Mouse (Mus musculus) hindbrain, embryonic 14.5 days (tissue): ENCODE results near the gene Ifit2. TPM values are rescaled to one million over a fixed set of nuclear protein-coding genes. Genes with fewer than 3 reads are reported as not detected.
"Not testable (repeated sequence)": the region's sequence is repeated elsewhere in the genome, so short reads cannot be mapped to it uniquely, and the experiment has no call there.

Experiments
- ATAC-seq: fragments of 200-750 bp; cut with Nextera tagmentation; 2 replicates; pipeline ENCODE4 v1.8.0; 2017; ENCODE audit warnings: moderate number of reproducible peaks, mild to moderate bottlenecking, moderate TSS enrichment, moderate library complexity; ENCODE audit not compliant: low FRiP score
- DNase-seq: peaks from one replicate; pipeline ENCODE4 v3.0.0-alpha.2; 2015; ENCODE audit warnings: low spot score
- H3K27ac ChIP-seq: fragments of 300-500 bp; sonication (generic); 2 replicates; pipeline ENCODE4 v1.5.1; 2014; ENCODE audit warnings: mild to moderate bottlenecking, moderate library complexity
- H3K27me3 ChIP-seq: fragments of 300-500 bp; sonication (generic); 2 replicates; pipeline ENCODE4 v1.6.1; 2014; ENCODE audit warnings: mild to moderate bottlenecking, low read length, mixed read lengths; ENCODE audit not compliant: control insufficient read depth, insufficient read depth
- H3K36me3 ChIP-seq: fragments of 300-500 bp; sonication (generic); replicated peaks from 2 replicates; pipeline ENCODE4 v1.6.1; 2014; ENCODE audit not compliant: control insufficient read depth, insufficient read depth
- H3K4me1 ChIP-seq: fragments of 300-500 bp; sonication (generic); replicated peaks from 2 replicates; pipeline ENCODE4 v1.6.1; 2014; ENCODE audit warnings: antibody characterized with exemption, low read length, mixed read lengths; ENCODE audit not compliant: control insufficient read depth, insufficient read depth
- H3K4me2 ChIP-seq: fragments of 300-500 bp; sonication (generic); replicated peaks from 2 replicates; pipeline ENCODE4 v1.6.1; 2014; ENCODE audit warnings: mild to moderate bottlenecking, moderate library complexity
- H3K4me3 ChIP-seq: fragments of 300-500 bp; sonication (generic); replicated peaks from 2 replicates; pipeline ENCODE4 v1.5.1; 2014; ENCODE audit warnings: mild to moderate bottlenecking, low read length
- H3K9ac ChIP-seq: fragments of 300-500 bp; sonication (generic); 2 replicates; pipeline ENCODE4 v1.6.1; 2014
- H3K9me3 ChIP-seq: fragments of 300-500 bp; sonication (generic); 2 replicates; pipeline ENCODE4 v1.6.1; 2016; ENCODE audit warnings: low read length; ENCODE audit not compliant: control insufficient read depth
- WGBS: fragments of 180-500 bp; shearing (Covaris S2); extraction: QIAGEN DNeasy Blood & Tissue Kit; methylation state at CpG from one replicate; pipeline ENCODE4 v1.1.7; 2014; 5-methylcytosine and 5-hydroxymethylcytosine counted together
- polyA plus RNA-seq: library from polyadenylated mRNA; unstranded; fragments of >200 nt; fragmentation: Nextera tagmentation; extraction: Ambion mirVana; gene quantifications from 2 replicates; pipeline ENCODE4 v1.2.1, GENCODE M21; 2014

Ifit2 gene
- polyA plus RNA-seq, 1 experiment from 2014 or later = 5.8 TPM

DNA sequence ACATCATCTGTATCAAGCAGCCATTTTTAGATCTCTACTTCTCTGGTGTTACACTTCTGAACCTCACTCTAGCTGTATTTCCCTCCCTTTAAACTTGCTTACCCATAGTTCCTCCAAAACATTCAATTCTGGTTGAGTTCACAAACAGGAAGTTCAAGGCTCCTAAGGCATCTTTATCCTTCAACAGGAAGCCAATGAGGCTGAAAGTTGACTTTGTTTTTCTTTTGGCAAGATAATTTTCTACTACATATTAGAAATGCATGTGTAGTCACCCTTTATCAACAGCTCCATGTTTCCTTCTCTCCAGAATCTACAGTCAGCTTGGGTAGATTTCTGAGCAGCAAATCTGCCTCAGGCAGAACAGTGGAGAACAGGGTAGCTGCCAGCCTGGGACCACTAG lies 12.1 kb downstream of the Ifit2 start:
- no peak for DNase-seq
- Histone ChIP-seq H3K9ac (no peak overlapping the region), H3K9me3 (no peaks in the 10 kb centered on the region), H3K4me2 (no peak overlapping the region), H3K27me3 (no peaks in the 10 kb centered on the region), H3K4me1 (no peaks in the 10 kb centered on the region), H3K27ac (no peak overlapping the region), H3K4me3 (no peak overlapping the region), H3K36me3 (no peaks in the 10 kb centered on the region)
- ATAC-seq = no peak

DNA sequence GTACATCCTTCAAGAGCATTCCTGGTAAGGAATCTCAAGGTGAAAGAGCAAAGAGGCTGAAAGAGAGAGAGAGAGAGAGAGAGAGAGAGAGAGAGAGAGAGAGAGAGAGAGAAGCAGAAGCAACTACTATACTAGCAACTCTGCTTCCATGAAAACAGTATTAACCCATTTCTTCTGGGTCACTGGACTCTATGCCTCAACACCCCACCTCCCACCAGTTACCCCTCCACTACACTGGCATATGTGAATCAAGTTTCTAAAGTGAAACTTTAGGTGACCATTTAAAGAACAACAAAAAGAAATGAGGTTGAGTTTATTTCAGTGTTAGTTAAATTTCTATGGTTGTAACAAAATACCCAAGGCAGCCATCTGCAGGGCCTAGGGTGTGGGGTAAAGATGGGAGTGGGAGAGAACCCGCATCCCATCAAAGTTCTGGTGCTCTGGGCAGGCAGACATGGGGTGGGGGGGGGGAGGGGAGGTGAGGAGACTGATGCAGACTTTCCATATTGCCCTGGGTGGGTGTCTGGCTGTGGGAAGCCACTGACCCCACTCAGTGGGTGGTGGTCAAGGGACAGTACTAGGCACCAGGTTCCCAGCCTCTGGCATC lies 15.8 kb downstream of the Ifit2 start:
- H3K27me3 ChIP-seq = no peaks in the 10 kb centered on the region
- no peak overlapping the region for H3K4me2 ChIP-seq
- no peak overlapping the region for H3K27ac ChIP-seq
- 81% methylated on average over 1 of the region's 1 CpGs for WGBS
- no peaks in the 10 kb centered on the region for H3K36me3 ChIP-seq
- DNase-seq (no peak), ATAC-seq (no peak)
- no peak overlapping the region for H3K9ac ChIP-seq
- no peak overlapping the region for H3K4me3 ChIP-seq
- H3K9me3 ChIP-seq = no peaks in the 10 kb centered on the region
- no peaks in the 10 kb centered on the region for H3K4me1 ChIP-seq

DNA sequence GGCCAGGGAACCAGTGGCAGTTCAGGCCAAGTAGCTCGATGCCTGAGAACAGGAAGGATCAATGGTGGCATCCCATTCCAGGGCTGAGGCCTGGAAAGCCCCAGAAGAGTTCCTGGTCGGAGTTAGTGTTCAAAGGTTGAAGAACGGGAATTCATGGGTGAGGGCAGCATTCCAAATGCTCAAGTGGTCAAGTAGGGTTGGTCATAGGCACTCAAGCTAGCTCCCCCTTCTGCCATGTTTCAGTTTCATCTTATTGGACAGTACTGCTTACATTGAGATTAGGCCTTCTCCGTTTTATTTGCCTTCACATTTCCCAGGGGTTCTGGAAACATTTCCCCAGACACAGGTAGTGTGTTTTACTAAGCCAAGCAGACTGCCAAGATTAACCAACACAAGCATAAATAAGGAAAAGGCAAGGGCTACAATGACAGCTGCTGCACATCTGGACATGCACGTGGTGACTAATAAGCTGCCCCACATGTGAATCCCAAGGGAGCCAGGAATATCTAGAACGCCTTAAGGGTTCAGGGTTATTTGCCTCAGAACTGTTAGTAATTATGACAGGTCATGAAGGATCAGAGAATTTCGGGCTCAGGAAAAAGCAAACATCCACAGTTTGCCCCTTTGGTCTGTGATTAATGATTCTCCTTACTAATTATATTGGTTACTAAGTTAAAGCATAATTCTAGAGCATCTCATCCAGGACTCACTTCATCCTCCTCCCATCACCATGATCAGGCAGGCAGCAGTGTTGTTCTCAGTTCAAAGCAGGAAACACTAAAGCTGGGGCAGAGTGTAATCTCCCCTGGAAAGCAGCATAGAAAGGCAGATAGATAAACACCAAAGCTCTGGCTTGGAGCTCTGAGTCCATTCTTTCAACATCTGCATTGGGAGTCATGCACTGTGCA lies 18.7 kb downstream of the Ifit2 start:
- 77% methylated on average over 7 of the region's 7 CpGs for WGBS
- H3K36me3 ChIP-seq = no peaks in the 10 kb centered on the region
- H3K27ac ChIP-seq = no peak overlapping the region
- H3K4me2 ChIP-seq = no peak overlapping the region
- H3K9me3 ChIP-seq = no peaks in the 10 kb centered on the region
- no peak overlapping the region for H3K9ac ChIP-seq
- no peak for ATAC-seq
- H3K27me3 ChIP-seq = no peaks in the 10 kb centered on the region
- no peak for DNase-seq
- H3K4me1 ChIP-seq = no peaks in the 10 kb centered on the region
- no peak overlapping the region for H3K4me3 ChIP-seq

DNA sequence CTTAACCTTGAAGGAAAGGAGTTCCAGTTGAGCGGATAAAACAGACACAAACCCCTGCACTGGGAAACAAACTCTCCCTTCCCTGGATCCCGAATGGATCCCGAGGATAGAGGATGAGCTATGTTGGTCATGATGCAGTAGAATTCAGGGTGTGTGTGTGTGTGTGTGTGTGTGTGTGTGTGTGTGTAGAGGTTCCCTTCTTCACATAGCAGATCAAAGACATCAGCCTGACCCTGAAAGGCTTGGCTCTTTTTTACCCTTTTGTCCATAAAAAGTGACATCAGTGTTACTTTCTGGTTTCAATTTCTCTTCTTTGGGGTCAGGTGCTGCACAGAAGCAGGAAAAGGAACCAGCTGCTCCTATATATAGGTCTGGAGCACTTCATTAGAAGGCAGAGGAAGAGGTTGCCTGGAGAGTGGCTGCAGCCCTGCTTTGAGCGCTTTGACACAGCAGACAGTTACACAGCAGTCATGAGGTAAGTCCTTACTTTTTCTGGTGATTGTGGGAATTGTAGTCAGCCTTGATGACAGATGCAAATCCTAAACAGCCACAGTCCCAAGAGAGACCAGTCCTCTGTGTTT lies 19.5 kb downstream of the Ifit2 start:
- H3K27ac ChIP-seq = no peak overlapping the region
- H3K9me3 ChIP-seq = no peaks in the 10 kb centered on the region
- DNase-seq (no peak), ATAC-seq (no peak)
- no peaks in the 10 kb centered on the region for H3K27me3 ChIP-seq
- H3K4me3 ChIP-seq = no peak overlapping the region
- WGBS = 78% methylated on average over 4 of the region's 4 CpGs
- H3K4me1 ChIP-seq = no peaks in the 10 kb centered on the region
- H3K4me2 ChIP-seq = no peak overlapping the region
- H3K36me3 ChIP-seq = no peaks in the 10 kb centered on the region
- no peak overlapping the region for H3K9ac ChIP-seq

DNA sequence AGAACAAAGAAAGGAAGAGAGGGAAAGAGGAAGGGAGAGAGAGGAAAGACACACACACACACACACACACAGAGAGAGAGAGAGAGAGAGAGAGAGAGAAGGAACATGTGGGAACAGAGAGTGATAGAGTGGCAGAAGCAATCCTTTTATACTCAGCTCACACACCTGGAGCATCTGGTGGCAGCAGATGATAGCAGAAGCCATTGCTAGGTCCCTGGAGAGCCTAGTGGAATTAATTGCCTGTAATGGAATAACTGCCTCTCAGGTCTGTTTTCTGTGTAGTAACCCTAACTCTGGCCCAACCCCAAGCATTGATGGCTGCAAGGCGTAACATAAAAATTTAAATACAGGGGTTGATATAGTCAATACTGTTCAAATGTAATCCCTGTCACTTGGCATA lies 20.6 kb downstream of the Ifit2 start:
- no peaks in the 10 kb centered on the region for H3K36me3 ChIP-seq
- ATAC-seq (no peak), DNase-seq (no peak)
- no peak overlapping the region for H3K27ac ChIP-seq
- H3K4me2 ChIP-seq = no peak overlapping the region
- H3K4me1 ChIP-seq = no peaks in the 10 kb centered on the region
- no peak overlapping the region for H3K9ac ChIP-seq
- H3K9me3 ChIP-seq = no peaks in the 10 kb centered on the region
- 81% methylated on average over 1 of the region's 1 CpGs for WGBS
- no peak overlapping the region for H3K4me3 ChIP-seq
- no peaks in the 10 kb centered on the region for H3K27me3 ChIP-seq

DNA sequence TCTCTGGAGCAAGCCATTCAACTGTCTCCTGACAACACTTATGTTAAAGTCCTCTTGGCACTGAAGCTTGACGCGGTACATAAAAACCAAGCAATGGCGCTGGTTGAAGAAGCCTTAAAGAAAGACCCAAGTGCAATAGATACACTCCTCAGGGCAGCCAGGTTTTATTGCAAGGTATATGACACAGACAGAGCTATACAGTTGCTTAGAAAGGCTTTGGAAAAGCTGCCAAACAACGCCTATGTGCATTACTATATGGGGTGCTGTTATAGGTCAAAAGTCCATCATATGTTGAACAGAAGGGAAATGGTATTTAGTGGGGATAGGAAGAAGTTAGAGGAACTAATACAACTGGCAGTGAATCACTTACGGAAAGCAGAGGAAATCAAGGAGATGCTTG lies 23.2 kb downstream of the Ifit2 start:
- DNase-seq = no peak
- Histone ChIP-seq H3K4me3 (no peak overlapping the region), H3K36me3 (no peaks in the 10 kb centered on the region), H3K4me2 (no peak overlapping the region), H3K27me3 (no peaks in the 10 kb centered on the region), H3K9me3 (no peaks in the 10 kb centered on the region), H3K9ac (no peak overlapping the region), H3K27ac (no peak overlapping the region), H3K4me1 (no peaks in the 10 kb centered on the region)
- no peak for ATAC-seq
- 94% methylated on average over 5 of the region's 5 CpGs for WGBS

DNA sequence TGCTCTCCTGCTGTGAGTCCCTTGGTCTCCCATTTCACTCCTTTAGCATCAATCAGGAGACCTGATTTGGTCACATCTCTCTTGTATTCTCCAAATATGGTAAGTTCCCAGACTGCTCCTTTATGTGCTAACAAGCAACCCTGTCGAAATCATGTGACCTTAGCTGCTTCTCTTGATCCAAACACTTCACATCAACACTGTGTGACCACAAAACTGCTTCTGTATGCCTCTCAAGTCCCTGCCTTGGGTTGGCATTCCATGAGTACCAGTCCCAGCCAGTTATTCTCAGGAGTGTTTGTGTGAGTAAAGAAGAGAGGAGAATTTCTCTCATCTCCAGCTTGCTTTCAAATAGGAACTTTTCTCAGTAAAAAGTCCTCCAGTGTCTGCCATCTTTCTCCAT lies 26.6 kb downstream of the Ifit2 start:
- Histone ChIP-seq H3K36me3 (no peaks in the 10 kb centered on the region), H3K9me3 (no peaks in the 10 kb centered on the region), H3K27ac (no peak overlapping the region), H3K9ac (no peak overlapping the region), H3K4me2 (no peak overlapping the region), H3K4me3 (no peak overlapping the region), H3K4me1 (no peaks in the 10 kb centered on the region), H3K27me3 (no peaks in the 10 kb centered on the region)
- DNase-seq (no peak), ATAC-seq (no peak)
- 76% methylated on average over 1 of the region's 1 CpGs for WGBS

DNA sequence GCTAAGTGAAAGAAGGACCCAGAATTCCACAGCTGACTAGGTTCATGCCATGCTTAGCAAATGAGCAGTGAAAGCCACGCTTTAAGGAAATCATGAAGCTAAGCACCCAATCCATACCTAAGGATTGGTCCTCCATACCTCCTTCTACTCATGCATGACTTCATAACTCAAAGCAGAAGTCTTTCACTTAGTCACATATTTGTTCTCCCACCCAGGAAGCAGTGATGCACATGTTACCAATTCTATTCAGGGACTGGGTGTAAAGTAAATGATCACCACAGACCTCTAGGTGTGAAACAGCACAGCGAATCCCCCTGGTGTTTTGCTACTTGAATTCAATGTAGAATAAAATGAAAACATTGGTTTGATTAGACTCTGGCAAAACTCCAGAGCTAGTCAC lies 32.2 kb downstream of the Ifit2 start:
- DNase-seq = peak; percentile 10
- not testable (repeated sequence) for H3K27ac ChIP-seq, H3K27me3 ChIP-seq, H3K4me2 ChIP-seq, H3K9ac ChIP-seq, H3K4me1 ChIP-seq, H3K36me3 ChIP-seq, H3K4me3 ChIP-seq, H3K9me3 ChIP-seq, ATAC-seq
- 90% methylated on average over 2 of the region's 2 CpGs for WGBS

DNA sequence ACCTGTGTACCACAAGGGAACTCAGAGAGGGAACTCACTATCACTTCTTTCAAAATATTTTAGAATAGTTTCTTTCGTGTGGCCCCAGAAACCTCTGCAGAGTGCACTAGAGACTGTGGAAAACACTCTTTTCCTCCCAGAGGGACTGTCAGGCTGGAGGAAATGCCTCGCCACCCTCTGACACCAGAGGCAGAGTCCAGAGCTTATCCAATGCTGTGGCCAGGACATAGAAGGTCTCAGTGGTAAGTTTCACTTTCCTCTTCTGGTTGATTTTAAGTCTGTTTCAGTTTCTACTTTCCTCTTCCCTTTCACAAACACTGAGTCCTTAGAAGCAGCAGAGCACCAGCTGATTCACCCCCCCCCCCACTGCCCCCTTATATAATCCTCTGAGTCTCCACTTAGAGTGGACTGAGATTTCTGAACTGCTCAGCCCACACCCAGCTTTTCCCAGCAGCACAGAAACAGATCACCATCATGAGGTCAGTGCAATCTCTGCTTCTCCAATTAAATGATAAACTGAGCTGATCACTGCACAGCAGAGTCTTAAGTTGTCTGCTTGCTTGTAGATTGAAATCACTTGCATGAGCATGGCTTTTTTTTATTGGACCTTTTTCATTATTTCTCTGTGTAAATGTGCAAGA lies 32.8 kb downstream of the Ifit2 start, which contains the start of gene Ifit3:
Ifit3 (plus strand) TSS at position 406 of the 641 bp plus-strand sequence.
- not testable (repeated sequence) for H3K36me3 ChIP-seq, H3K9me3 ChIP-seq, DNase-seq, H3K27ac ChIP-seq, H3K4me3 ChIP-seq, H3K27me3 ChIP-seq, ATAC-seq, H3K4me2 ChIP-seq, H3K4me1 ChIP-seq, H3K9ac ChIP-seq
- WGBS = 74% methylated on average over 2 of the region's 2 CpGs
